Mouse (Mus musculus): ENCODE data around the gene Cd6.

DNA sequence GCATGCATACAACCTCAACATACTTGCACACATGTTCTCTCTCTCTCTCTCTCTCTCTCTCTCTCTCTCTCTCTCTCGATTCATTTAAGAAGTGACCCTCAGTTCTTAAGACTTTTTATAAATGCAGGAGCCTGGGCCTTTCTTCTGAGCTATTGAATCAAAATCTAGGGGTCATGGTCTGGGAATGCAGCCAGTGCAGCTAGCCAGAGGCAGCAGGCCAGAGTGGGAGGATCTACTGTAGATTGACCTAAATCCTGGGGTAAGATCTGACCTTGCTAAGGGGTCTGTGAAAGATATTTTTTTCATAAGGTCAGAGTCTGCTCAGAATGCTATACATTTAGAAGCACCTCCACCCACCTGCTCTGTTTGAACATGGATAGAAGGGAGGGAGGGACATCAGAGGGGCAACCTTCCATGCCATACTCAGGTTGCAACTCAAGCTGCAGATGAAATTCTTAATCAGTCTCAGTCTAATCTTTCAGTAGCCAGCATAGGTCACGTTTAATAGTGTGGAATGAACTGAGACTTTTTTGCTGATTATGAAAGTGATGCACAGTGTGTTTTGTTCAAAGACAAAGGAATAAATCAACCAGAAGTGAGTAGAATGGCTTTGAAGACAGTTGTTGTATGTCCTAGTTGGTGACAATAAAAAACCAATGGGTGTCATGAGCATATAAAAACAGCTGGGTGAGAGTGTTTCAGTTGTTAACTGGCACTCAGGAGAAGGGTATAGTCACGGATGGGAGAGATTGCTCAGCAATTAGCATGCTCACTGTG lies 17.6 kb upstream of the Cd6 start:
- no peak for TF ChIP-seq CTCF (IDR thresholded peaks at IDR 0.05; ENCODE audit: low read depth)
- TF ChIP-seq EP300 (IDR thresholded peaks at IDR 0.05; ENCODE audit: low read depth) = no peak
